Mouse (Mus musculus) cerebellum, adult 2 months (tissue): ENCODE results near the gene Cbx2. TPM values are rescaled to one million over a fixed set of nuclear protein-coding genes. Genes with fewer than 3 reads are reported as not detected.

ENCODE experiments used
- DNase-seq, 2 experiments: peaks; one replicate each; pipeline ENCODE4 v3.0.0; 2021
- H3K27ac ChIP-seq: fragments of 200-500 bp; 2 replicates; pipeline ENCODE4 v1.5.1; 2012; ENCODE audit warnings: low read length, control low read depth, inconsistent platforms; ENCODE audit not compliant: insufficient read depth
- H3K27me3 ChIP-seq: fragments of 200-500 bp; 2 replicates; pipeline ENCODE4 v1.6.1; 2012; ENCODE audit warnings: inconsistent platforms, mild to moderate bottlenecking, low read length, moderate library complexity; ENCODE audit not compliant: control insufficient read depth, insufficient read depth
- H3K4me1 ChIP-seq: fragments of 200-500 bp; 2 replicates; pipeline ENCODE4 v1.6.1; 2011; ENCODE audit warnings: low read length; ENCODE audit not compliant: control insufficient read depth, insufficient read depth
- H3K4me3 ChIP-seq: fragments of 200-500 bp; replicated peaks from 2 replicates; pipeline ENCODE3; 2011; ENCODE audit warnings: mild to moderate bottlenecking, low read depth, low read length, control low read depth; ENCODE audit not compliant: insufficient read depth
- CTCF ChIP-seq: fragments of 200-500 bp; IDR thresholded peaks from 2 replicates; pipeline ENCODE4 v1.5.1; 2011; ENCODE audit warnings: low read depth, mild to moderate bottlenecking, control low read depth, low read length, moderate library complexity, borderline replicate concordance; ENCODE audit not compliant: insufficient read depth
- POLR2A ChIP-seq: fragments of 200-500 bp; IDR thresholded peaks from 2 replicates; pipeline ENCODE4 v1.6.1; 2011; ENCODE audit warnings: low read length, control low read depth, borderline replicate concordance; ENCODE audit not compliant: insufficient read depth
- WGBS: fragments of 180-500 bp; shearing (Covaris S2); methylation state at CpG from one replicate; pipeline ENCODE4 v1.1.7; 2018; 5-methylcytosine and 5-hydroxymethylcytosine counted together
- polyA plus RNA-seq: library from polyadenylated mRNA; depleted of rRNA; stranded (reverse); fragments of >200 nt; gene quantifications from 2 replicates; pipeline ENCODE4 v1.2.3, GENCODE M21; 2012

The Cbx2 gene
- polyA plus RNA-seq, 1 experiment, result 4.1 TPM

DNA sequence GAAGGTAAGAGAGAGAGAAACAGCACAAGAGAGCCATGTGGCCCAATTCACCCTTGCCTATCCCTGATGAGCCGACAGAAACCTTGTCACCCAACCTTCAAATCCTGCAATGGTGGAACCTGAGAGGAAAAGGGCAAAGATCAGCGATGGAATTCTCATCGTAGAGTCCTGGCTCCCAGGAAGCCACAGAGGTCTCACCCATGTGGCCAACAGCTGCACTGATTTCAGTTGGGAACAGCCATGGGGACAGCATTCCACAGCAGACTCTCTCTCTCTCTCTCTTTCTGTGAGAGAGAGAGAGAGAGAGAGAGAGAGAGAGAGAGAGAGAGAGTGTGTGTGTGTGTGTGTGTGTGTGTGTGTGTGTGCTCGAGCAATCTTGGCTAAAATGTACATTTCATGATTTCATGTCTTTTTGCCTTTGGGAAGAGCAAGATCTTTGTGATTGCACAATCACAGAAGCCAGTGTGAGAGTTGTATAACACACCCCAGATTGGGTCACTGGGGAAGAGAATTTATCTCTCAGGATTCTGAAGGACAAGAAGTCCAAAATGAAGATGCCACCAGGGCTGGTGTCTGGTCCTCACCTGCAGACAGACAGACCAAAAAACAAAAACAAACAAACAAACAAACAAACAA, 21.2 kb upstream of the Cbx2 start:
- DNase-seq, result no peak
- H3K4me3 ChIP-seq, result no peak overlapping the region
- no peaks in the 10 kb centered on the region for H3K27me3 ChIP-seq
- no peak for TF ChIP-seq CTCF
- TF ChIP-seq POLR2A, result no peak
- 87% methylated on average over 4 of the region's 4 CpGs for WGBS
- H3K27ac ChIP-seq, result no peak overlapping the region
- H3K4me1 ChIP-seq, result peaks cover 8% of the 10 kb centered on the region

DNA sequence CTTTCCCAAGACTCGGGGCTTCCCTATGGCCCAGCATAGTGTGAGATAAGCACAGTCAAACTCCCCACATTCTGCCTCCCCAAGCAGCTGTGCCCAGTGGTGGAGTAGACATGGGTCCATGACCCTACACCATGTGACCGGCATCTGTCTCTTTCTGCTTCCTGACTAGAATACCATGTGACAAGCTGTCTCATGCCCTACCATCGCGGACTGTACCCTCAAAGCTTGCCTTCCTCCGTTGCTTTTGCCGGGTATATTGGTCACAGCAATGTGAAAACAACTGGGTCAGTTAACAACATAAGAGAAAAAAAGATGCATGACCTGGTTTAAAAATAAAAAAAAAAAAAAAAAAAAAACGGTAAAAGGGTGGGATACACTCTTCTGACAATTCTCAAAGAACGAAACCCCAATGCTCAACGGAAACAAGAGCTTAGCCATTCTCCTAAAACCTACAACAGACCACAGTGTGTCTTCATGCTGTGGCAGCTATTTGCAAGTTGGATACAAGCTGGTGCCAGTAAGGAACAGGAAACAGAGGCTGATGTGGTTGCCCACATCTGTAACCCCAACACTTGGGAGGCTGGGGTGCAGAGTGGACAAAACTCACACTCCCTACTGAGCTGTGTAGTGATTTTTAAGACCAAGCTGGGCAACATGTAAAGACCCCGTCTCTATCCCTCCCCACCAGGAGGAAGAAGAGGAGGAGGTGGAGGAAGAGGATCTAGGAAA, 17.1 kb upstream of the Cbx2 start:
- no peak for DNase-seq
- WGBS, result 89% methylated on average over 10 of the region's 10 CpGs
- TF ChIP-seq CTCF, result no peak
- TF ChIP-seq POLR2A, result no peak
- Histone ChIP-seq H3K4me3 (no peak overlapping the region), H3K27me3 (no peaks in the 10 kb centered on the region), H3K27ac (no peak overlapping the region), H3K4me1 (no peaks in the 10 kb centered on the region)

DNA sequence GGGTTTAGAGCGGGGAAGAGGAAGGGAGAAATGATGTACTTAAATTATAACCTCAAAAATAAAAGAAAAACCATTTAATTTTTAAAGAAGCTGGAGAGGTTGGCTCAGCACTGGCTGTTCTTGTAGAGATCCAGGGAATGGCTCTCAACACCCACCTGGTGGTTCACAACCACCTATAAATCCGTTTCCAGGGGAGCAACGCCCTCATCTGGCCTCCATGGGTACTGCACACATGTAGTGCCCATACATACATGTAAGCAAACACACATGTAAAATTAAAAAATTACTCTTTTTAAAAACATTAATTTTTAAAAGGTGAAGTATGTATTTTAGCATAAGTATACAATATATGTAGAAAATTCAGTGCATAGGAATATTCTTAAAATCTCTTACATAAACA, 16.3 kb upstream of the Cbx2 start:
- no peak overlapping the region for H3K4me3 ChIP-seq
- TF ChIP-seq POLR2A (no peak), CTCF (no peak)
- no peak overlapping the region for H3K27ac ChIP-seq
- WGBS, result 58% methylated on average over 3 of the region's 3 CpGs
- H3K4me1 ChIP-seq, result no peaks in the 10 kb centered on the region
- H3K27me3 ChIP-seq, result no peaks in the 10 kb centered on the region
- no peak for DNase-seq

DNA sequence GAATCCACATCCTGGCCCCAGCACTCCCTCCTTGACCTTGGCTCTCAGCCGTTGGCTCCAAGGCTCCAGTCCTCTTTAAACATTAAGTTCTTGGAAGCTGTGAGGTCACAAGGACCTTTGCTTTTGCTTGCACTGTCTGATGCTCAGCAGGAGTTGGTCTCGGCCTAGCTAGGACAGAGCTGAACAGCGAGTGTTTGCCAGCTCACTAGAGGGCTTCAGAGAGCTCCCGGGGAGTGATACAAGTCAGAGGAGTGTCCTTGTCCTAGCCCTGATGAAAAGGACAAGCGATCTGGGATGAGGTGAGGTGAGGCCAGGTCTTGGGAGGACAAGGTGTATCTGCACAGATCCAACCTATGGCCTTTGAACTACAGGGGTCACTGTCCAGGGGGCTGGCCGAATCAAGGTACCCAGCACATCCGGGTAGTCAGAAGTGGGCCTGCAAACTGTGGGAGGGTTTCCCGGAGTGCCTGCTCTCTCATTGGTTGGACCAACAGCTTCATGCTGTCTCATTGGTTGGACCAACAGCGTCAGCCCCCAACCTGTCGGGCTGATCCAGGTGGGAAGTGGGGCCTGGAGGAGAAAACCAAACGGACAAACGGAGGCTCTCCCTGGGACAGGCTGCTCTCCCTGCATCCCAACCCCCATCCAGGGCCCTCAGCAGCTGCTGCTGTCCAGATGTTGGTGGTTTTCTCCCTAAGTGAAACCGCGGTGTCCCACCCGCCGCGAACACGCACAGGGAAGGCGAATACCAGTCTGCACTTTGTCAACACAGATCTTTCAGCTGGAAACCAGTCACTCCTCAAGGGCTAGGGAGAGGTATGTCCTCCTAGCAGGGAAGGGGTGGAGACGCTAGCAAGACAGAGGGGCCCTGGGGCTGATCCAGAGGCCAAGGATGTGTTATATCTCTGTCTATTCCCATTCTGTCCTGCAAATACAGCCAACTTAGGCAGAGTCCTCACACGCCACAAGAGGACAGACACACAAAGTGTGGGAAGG, 15.0 kb upstream of the Cbx2 start:
- DNase-seq, result no peak
- 46% methylated on average over 21 of the region's 21 CpGs for WGBS
- H3K4me3 ChIP-seq, result no peak overlapping the region
- H3K4me1 ChIP-seq, result no peaks in the 10 kb centered on the region
- no peaks in the 10 kb centered on the region for H3K27me3 ChIP-seq
- TF ChIP-seq CTCF (no peak), POLR2A (no peak)
- H3K27ac ChIP-seq, result no peak overlapping the region

DNA sequence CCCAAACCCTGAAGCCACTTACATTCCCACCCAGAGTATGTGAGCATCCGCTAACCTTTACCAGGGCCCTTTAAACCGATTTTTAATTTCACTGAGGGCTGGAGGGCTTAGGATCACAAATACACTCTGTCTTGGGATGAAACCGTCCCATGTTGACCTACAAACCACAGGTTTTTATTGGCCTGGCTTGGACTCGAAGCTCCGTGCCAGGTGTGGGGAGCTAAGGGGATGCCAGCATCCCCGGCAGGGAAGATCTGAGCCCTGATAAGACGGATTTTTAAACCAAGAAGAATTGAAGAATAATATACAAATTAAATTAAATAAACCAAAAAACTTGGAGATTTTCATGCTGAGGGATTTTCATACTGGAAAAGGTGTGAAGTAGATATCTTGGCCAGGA, 8.3 kb upstream of the Cbx2 start:
- WGBS, result 35% methylated on average over 7 of the region's 7 CpGs
- Histone ChIP-seq H3K27me3 (no peaks in the 10 kb centered on the region), H3K4me3 (no peak overlapping the region), H3K4me1 (no peaks in the 10 kb centered on the region), H3K27ac (no peak overlapping the region)
- DNase-seq, result no peak
- TF ChIP-seq CTCF (no peak), POLR2A (no peak)

DNA sequence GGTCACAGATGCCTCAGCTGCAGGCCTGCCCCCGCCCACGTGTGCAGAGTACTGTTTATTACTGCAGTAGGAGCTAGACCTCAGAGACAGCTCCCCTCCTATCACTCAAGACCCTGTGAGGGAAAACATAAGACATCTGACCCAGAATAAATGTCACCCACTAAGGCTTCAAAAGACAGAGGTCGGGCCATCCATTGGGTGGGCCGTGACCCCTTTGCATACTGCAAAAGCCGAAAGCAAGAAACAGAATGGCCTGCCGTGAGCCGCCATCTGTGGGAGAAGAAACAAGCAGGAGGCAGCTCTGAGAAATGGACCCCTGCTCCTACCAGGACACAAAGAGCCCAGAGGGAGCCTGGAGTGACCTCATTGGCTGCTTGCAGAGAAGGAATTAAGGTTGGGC, 5.3 kb upstream of the Cbx2 start:
- no peaks in the 10 kb centered on the region for H3K27me3 ChIP-seq
- WGBS, result 83% methylated on average over 7 of the region's 7 CpGs
- no peak for DNase-seq
- H3K4me1 ChIP-seq, result no peaks in the 10 kb centered on the region
- TF ChIP-seq CTCF (no peak), POLR2A (no peak)
- no peak overlapping the region for H3K4me3 ChIP-seq
- H3K27ac ChIP-seq, result no peak overlapping the region

DNA sequence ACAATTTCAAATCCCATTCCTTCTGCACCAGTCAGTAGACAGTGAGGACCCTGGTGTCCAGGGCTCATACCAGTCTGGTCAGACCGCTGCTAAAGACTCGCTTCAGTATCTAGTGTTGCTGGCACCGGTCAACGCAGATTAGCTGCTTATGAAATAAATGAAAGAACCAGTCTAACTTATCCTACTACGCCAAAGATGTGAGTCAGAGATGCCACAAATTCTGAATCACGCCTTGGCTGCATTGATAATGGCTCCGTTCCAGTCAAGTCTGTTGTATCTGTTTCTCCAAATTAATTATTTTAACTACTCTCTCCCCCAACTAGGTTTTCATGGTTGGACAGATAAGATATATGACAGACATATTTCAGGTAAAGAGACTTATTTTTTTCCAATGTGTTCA, 1.6 kb upstream of the Cbx2 start:
- Histone ChIP-seq H3K27me3 (no peaks in the 10 kb centered on the region), H3K4me3 (no peak overlapping the region), H3K4me1 (peaks cover 9% of the 10 kb centered on the region; the same call in 1 of the 2 replicates), H3K27ac (no peak overlapping the region)
- TF ChIP-seq CTCF (no peak), POLR2A (no peak)
- no peak for DNase-seq
- 92% methylated on average over 7 of the region's 7 CpGs for WGBS
